Mouse (Mus musculus) heart, postnatal 25 days (tissue): Measurements from ENCODE around the gene Olfr1261. TPM values are rescaled to one million over a fixed set of nuclear protein-coding genes. Genes with fewer than 3 reads are reported as not detected.

ENCODE experiments used
- DNase-seq: peaks from one replicate; pipeline ENCODE4 v3.0.0; 2022; ENCODE audit warnings: low spot score
- intact Hi-C: fragments of 180-260 bp; cut with DNase I; formaldehyde crosslinking; loops from one replicate; pipeline ENCODE4 v1.15.1; 2025
- total RNA-seq, 2 experiments: library from RNA; stranded (reverse); gene quantifications; 2 replicates each; pipeline ENCODE4 v1.2.3; 2021

Olfr1261 gene
- total RNA-seq: not detected

DNA sequence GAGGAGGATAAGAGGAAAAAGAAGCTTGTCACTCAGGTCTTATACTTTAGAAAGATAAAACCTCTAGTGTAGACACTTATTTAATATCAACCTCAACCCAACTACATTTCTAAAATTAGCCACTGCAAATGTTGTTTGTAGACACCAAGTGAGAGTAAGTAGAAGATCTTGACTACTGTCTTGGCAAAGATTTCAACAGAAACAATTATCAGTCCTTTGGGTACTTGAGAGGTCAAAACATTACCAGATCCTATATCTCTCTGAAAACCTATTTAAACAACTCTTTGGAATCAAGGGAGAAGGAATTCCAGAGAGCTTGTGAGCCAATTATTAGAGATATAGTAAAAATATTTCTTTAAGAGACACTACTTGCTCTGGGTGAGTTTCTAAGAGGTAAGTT, at the start of gene Olfr1261:
Gene Olfr1261, plus strand, starts transcription at position 301 of the 400 bp plus-strand sequence.
- no peak for DNase-seq
- intact Hi-C loops: no loop called here

DNA sequence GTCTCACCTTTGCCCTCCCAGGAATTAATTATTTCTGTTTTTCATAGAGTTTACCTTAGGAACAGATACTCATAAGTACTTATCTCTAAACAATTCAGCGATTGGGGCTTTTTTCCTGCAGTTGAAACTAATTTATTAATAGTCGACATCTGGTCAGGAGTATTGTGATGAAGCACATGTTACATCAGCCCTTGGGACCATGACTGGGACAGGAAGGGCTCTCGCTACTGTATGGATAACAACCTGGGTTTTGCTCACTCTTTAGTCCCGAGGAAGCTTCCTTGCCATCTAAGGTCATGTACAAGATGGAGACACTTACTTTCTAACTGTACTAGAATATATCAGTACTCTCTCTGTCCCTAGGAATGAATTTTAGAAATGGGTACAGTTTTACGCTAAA, 42.5 kb upstream of the Olfr1261 start, which contains the start of gene Olfr1259:
Gene Olfr1259, minus strand, starts transcription at position 101 of the 400 bp plus-strand sequence.
- no peak for DNase-seq
- intact Hi-C loops: no loop called here

DNA sequence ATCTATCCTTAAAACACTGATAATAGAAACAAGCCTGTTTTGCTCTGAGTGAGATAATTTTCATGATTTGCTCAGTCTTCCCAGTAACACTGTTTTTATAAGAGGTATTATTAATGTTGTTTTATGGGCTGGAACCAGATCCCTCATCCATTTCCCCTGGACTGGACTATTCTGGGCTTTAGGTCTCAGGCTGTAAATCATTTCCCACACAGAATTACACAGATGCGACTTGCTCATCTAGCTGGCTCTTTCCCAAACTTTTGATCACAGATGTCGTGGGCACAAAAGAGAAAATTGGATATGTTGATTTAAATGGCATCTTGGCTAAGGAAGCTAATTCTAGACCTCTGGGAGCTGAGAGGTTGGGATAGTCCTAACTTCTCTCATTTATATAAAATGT, 16.8 kb upstream of the Olfr1261 start, which contains the start of gene Olfr1260:
Gene Olfr1260, plus strand, starts transcription at position 157 of the 400 bp plus-strand sequence.
- DNase-seq: no peak
- intact Hi-C loops: no loop called here

DNA sequence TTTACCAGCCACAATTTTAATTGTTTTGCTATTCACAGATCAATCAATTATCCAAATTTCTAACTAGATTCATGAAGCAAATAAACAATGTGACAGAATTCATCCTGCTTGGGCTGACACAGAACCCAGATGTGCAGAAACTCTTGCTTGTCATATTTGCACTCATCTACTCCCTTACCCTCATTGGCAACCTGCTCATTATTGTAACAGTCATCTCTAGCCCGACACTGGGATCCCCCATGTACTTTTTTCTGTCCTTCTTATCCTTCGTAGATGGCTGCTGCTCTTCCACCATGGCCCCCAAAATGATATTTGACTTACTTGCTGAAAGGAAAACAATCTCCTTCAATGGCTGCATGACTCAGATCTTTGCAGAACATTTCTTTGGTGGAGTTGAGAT, 13.3 kb upstream of the Olfr1261 start:
- no peak for DNase-seq
- intact Hi-C loops: no loop called here

DNA sequence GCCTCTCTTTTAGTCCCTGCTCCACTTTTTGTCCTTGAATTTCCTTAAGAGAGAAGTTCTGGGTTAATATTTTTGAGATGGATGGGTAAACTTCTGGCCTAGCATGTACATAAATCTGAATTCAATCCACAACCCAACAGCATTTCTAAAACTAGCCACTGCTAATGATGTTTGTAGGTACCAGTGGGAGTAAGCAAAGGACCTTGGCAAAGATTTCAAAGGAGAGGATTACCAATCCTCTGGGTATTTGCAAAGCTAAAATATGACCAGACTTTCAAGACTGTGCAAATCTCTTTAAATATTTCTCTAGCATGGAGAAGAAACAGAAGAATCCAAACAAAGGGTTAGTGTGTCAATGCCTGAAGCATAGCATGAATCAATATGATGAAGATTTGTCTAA, 8.8 kb downstream of the Olfr1261 start, which contains the start of gene Olfr1262:
Gene Olfr1262, plus strand, starts transcription at position 301 of the 400 bp plus-strand sequence.
- DNase-seq: no peak
- intact Hi-C loops: no loop called here

DNA sequence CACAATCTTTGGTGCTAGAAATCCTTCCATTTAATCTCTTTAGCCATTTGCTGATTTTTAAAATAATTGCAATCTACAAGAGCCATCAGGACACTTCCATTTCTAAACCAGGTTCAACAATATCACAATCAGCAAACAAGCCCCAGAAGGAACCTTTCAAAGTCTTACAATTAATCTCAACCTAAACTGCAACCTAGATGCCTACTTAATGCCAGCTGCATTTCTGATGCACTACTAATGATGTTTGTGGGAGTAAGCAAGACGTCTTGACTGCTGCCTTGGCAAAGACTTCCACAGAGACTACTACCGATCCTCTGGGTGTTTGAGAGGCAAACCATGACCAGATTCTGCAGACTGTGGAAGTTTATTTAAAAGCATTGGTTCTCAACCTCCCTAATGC, 20.8 kb downstream of the Olfr1261 start, which contains the start of gene Olfr1263:
Gene Olfr1263, plus strand, starts transcription at position 301 of the 400 bp plus-strand sequence.
- no peak for DNase-seq
- intact Hi-C loops: no loop called here

DNA sequence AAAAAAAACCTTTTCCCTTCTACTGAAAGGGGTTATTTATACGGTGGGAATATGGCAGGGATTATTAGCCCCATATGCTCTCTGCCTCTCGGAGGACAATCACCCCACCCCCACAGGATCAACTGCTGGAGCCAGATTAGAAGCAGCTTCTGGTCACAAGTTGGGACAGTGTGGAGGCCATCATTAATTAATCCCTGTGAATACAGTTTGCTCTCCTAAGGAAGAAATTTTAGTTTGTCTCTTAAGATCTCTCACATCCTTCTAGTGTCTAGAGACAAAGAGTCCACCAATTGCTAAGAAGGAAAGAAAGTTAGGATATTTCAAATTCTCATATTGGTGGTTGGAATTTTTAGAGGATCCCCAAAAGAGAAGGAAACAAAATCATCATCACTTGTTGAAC, 34.5 kb downstream of the Olfr1261 start, which contains the start of gene Olfr1264:
Gene Olfr1264, minus strand, starts transcription at position 101 of the 400 bp plus-strand sequence.
- no peak for DNase-seq
- intact Hi-C loops: no loop called here

DNA sequence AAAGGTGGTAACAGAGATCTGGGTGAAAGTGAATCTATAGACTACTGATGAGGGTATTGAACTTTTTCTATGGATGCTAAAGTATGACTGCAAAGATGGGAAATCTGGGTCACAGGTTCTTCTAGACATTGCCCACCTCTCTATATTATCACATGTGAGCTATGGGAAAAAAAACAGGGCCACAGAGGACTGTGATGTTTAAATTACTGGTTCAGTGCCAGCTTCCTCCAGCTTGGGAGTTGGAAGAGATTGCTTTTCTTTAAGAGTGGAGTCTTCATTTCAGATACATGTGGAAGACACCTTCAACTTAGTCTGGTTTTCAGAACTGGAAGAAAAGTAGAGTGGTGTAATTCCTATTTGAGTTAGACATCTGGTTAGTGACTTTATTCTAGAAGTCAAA, 44.0 kb downstream of the Olfr1261 start, which contains the start of gene Olfr1265:
Gene Olfr1265, plus strand, starts transcription at position 301 of the 400 bp plus-strand sequence.
- intact Hi-C loops: no loop called here
- no peak for DNase-seq

Other genes starting within 250 kb of the Olfr1261 start
- gene Olfr1253, start 234.1 kb upstream of the Olfr1261 start, total RNA-seq: not detected
- not detected for gene Olfr1254, start 197.6 kb upstream of the Olfr1261 start, total RNA-seq
- gene Olfr1255, start 179.2 kb upstream of the Olfr1261 start, total RNA-seq: not detected
- not detected for gene Olfr1256, start 149.7 kb upstream of the Olfr1261 start, total RNA-seq
- gene Olfr48, start 143.0 kb upstream of the Olfr1261 start, total RNA-seq: not detected
- not detected for gene Olfr1257, start 112.8 kb upstream of the Olfr1261 start, total RNA-seq
- not detected for gene Olfr1258, start 63.9 kb upstream of the Olfr1261 start, total RNA-seq
- gene Olfr1259, start 42.6 kb upstream of the Olfr1261 start, total RNA-seq: not detected
- not detected for gene Olfr1260, start 16.9 kb upstream of the Olfr1261 start, total RNA-seq
- not detected for gene Olfr1262, start 8.9 kb downstream of the Olfr1261 start, total RNA-seq
- gene Olfr1263, start 20.9 kb downstream of the Olfr1261 start, total RNA-seq: not detected
- not detected for gene Olfr1264, start 34.4 kb downstream of the Olfr1261 start, total RNA-seq
- not detected for gene Olfr1265, start 44.1 kb downstream of the Olfr1261 start, total RNA-seq
- gene Olfr140, start 72.4 kb downstream of the Olfr1261 start, total RNA-seq: not detected
- not detected for gene Olfr1269, start 130.2 kb downstream of the Olfr1261 start, total RNA-seq
- gene Olfr32, start 151.1 kb downstream of the Olfr1261 start, total RNA-seq: not detected
- not detected for gene Olfr1270, start 161.9 kb downstream of the Olfr1261 start, total RNA-seq
- gene Olfr1506, start 233.3 kb downstream of the Olfr1261 start, total RNA-seq: not detected